Mouse (Mus musculus) limb, embryonic 13.5 days (tissue): Measurements from ENCODE around the gene Agrn. TPM values are rescaled to one million over a fixed set of nuclear protein-coding genes. Genes with fewer than 3 reads are reported as not detected.

Experiments
- ATAC-seq: fragments of 200-750 bp; cut with Nextera tagmentation; 2 replicates; pipeline ENCODE4 v1.8.0; 2017; ENCODE audit warnings: low read depth, moderate number of reproducible peaks, moderate TSS enrichment; ENCODE audit not compliant: low FRiP score
- H3K27ac ChIP-seq: fragments of 300-500 bp; sonication (generic); 2 replicates; pipeline ENCODE4 v1.5.1; 2015; ENCODE audit warnings: inconsistent platforms, mild to moderate bottlenecking, moderate library complexity
- H3K27me3 ChIP-seq: fragments of 300-500 bp; sonication (generic); 2 replicates; pipeline ENCODE4 v1.6.1; 2015; ENCODE audit warnings: mild to moderate bottlenecking, inconsistent platforms
- H3K36me3 ChIP-seq: fragments of 300-500 bp; sonication (generic); 2 replicates; pipeline ENCODE4 v1.6.1; 2015; ENCODE audit warnings: inconsistent platforms, mild to moderate bottlenecking, moderate library complexity
- H3K4me1 ChIP-seq: fragments of 300-500 bp; sonication (generic); 2 replicates; pipeline ENCODE4 v1.6.1; 2015; ENCODE audit warnings: inconsistent platforms
- H3K4me2 ChIP-seq: fragments of 300-500 bp; sonication (generic); replicated peaks from 2 replicates; pipeline ENCODE4 v1.6.1; 2015; ENCODE audit warnings: inconsistent platforms, mild to moderate bottlenecking, moderate library complexity
- H3K4me3 ChIP-seq: fragments of 300-500 bp; sonication (generic); 2 replicates; pipeline ENCODE4 v1.5.1; 2015; ENCODE audit warnings: moderate library complexity, mild to moderate bottlenecking, inconsistent platforms
- H3K9ac ChIP-seq: fragments of 300-500 bp; sonication (generic); 2 replicates; pipeline ENCODE4 v1.6.1; 2015; ENCODE audit warnings: mild to moderate bottlenecking, inconsistent platforms
- H3K9me3 ChIP-seq: fragments of 300-500 bp; sonication (generic); 2 replicates; pipeline ENCODE4 v1.6.1; 2016; ENCODE audit warnings: inconsistent platforms
- WGBS: fragments of 180-500 bp; shearing (Covaris S2); methylation state at CpG from one replicate; pipeline ENCODE4 v1.1.7; 2015; 5-methylcytosine and 5-hydroxymethylcytosine counted together
- polyA plus RNA-seq: library from polyadenylated mRNA; unstranded; fragments of >200 nt; fragmentation: Nextera tagmentation; extraction: Ambion mirVana; gene quantifications from 2 replicates; pipeline ENCODE4 v1.2.1, GENCODE M21; 2015

The Agrn gene
- 69.5 and 73.9 TPM in 2 replicates for polyA plus RNA-seq

GRCm38 (mm10) chr4:156197131-156197828 lies at the start of gene Agrn:
Gene Agrn (minus strand): TSS chr4:156197488.
- peak; percentile 84 for ATAC-seq
- peaks cover 46% of the 10 kb centered on the region for H3K4me1 ChIP-seq
- H3K4me2 ChIP-seq: peak within 1 kb of the TSS; percentile 85
- peak within 1 kb of the TSS; percentile 85 for H3K4me3 ChIP-seq
- WGBS: 0% methylated on average over 22 of the region's 88 CpGs
- H3K27ac ChIP-seq: peak within 1 kb of the TSS; percentile 89
- H3K36me3 ChIP-seq: peaks cover 30% of the 10 kb centered on the region
- H3K27me3 ChIP-seq: peaks cover 4% of the 10 kb centered on the region
- no peaks in the 10 kb centered on the region for H3K9me3 ChIP-seq
- H3K9ac ChIP-seq: peak within 1 kb of the TSS; percentile 92

- Histone ChIP-seq H3K36me3 (peaks cover 61% of the 10 kb centered on the region), H3K4me3 (peak overlapping the region; percentile 90), H3K27ac (no peak overlapping the region), H3K9me3 (no peaks in the 10 kb centered on the region), H3K27me3 (no peaks in the 10 kb centered on the region), H3K9ac (peak overlapping the region; percentile 77; the same call in 1 of the 2 replicates), H3K4me2 (peak overlapping the region; percentile 94), H3K4me1 (peaks cover 15% of the 10 kb centered on the region)
- ATAC-seq: no peak
- WGBS: 22% methylated on average over 57 of the region's 60 CpGs
These were observed 39.6 kb upstream of the Agrn start for GRCm38 (mm10) chr4:156236651-156237447.

DNA sequence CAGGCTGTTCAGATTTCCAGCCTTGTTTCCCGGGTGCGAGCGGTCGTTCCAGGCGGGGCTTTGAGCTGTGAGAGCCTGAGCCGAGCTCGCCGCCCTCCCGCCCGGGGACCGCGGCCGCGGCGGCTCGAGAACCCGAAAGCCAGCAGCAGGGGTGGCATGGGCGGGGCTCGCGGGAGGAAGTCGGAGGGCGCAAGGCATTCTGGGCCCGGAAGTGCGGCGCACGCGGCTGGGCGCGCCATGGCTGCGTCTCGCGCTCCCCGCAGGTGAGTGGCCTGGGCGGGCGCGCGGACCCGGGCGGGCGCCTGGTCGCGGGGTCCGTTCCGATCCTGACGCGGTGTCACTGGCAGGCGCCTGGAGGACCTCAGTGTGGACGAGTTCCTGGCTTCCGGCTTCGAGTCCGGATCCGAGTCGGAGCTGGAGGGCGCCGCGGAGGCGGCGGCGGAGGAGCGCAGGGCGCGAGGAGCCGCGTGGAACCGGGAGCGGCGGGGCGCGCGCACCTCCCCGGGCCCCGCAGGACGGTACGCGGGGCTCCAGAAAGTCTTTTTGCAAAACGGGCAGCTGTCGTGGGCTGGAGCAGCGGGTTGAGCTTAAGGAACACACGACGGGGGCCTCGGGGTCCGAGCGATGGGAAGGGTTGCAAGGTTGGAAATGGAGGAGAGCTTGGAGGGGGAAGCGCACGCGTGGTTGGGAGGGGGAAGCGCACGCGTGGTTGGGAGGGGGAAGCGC lies 38.7 kb upstream of the Agrn start, which contains the start of gene Noc2l:
Gene Noc2l, plus strand, starts transcription at position 203 of the 726 bp plus-strand sequence.
- under 1% methylated on average over 90 of the region's 90 CpGs for WGBS
- Histone ChIP-seq H3K9ac (peak within 1 kb of the TSS; percentile 85), H3K4me2 (peak within 1 kb of the TSS; percentile 94), H3K27me3 (no peaks in the 10 kb centered on the region), H3K4me1 (peaks cover 15% of the 10 kb centered on the region), H3K4me3 (peak within 1 kb of the TSS; percentile 90), H3K27ac (peak within 1 kb of the TSS; percentile 88), H3K9me3 (no peaks in the 10 kb centered on the region), H3K36me3 (peaks cover 61% of the 10 kb centered on the region)
- peak; percentile 92 for ATAC-seq

DNA sequence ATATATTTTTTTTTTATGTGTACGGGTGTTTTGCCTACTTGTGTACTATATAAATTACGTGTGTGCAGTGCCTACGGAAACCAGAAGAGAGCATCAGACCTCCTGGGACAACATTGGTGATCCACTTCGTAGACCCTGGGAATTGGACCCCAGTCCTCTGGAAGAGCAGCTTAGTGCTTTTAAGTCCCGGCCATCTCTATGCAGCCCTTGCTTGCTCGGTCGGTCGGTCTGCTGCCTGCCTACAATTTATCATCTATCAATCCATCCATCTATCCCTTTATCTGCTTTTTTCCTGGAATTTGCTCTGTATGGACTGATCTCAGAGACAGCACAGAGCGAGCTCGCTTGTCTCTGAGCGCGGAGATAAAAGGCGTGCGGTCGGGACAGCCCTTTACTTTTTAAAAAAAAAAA lies 38.1 kb upstream of the Agrn start:
- no peaks in the 10 kb centered on the region for H3K9me3 ChIP-seq
- H3K27me3 ChIP-seq: no peaks in the 10 kb centered on the region
- peak overlapping the region; percentile 90 for H3K4me3 ChIP-seq
- H3K36me3 ChIP-seq: peaks cover 61% of the 10 kb centered on the region
- H3K27ac ChIP-seq: peak overlapping the region; percentile 88; the same call in 1 of the 2 replicates
- under 1% methylated on average over 15 of the region's 15 CpGs for WGBS
- peaks cover 15% of the 10 kb centered on the region for H3K4me1 ChIP-seq
- peak; percentile 17; the same call in 1 of the 2 replicates for ATAC-seq
- H3K4me2 ChIP-seq: peak overlapping the region; percentile 94
- peak overlapping the region; percentile 60 for H3K9ac ChIP-seq

- Histone ChIP-seq H3K4me3 (peak within 1 kb of the TSS; percentile 90), H3K9ac (peak within 1 kb of the TSS; percentile 85), H3K36me3 (peaks cover 61% of the 10 kb centered on the region), H3K27me3 (no peaks in the 10 kb centered on the region), H3K27ac (peak within 1 kb of the TSS; percentile 88), H3K4me2 (peak within 1 kb of the TSS; percentile 94), H3K4me1 (peaks cover 15% of the 10 kb centered on the region), H3K9me3 (no peaks in the 10 kb centered on the region)
- under 1% methylated on average over 38 of the region's 48 CpGs for WGBS
- ATAC-seq: peak; percentile 28; the same call in 1 of the 2 replicates
These were observed 37.5 kb upstream of the Agrn start, which contains the start of gene Plekhn1 for GRCm38 (mm10) chr4:156234701-156235213. Gene Plekhn1 (minus strand): TSS chr4:156234857.

DNA sequence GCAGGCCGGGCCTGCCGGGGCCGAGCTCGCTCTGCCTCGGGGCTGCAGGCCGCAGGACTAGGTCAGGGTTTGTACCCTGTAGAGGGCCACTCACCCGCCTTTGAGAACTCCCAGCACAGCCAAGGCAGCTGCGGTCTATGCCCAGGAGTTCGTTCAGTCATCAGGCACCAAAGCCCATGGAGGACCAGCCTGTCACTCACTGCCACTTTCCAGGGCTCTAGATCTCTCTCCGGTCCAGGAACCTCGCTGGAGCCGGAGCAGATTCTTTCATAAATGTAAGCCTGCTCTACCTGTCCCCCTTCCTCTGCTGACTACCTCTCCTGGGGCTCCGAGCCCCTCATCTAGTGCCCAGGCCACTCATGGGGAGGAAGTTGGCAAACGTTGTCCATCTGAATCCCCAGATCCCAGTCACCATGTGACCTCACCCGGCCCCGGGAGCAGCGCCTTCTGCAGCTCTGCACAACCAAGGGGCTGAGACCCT lies 36.8 kb upstream of the Agrn start:
- peak overlapping the region; percentile 85 for H3K9ac ChIP-seq
- no peaks in the 10 kb centered on the region for H3K9me3 ChIP-seq
- peak overlapping the region; percentile 94 for H3K4me2 ChIP-seq
- peaks cover 61% of the 10 kb centered on the region for H3K36me3 ChIP-seq
- peak overlapping the region; percentile 55; the same call in 1 of the 2 replicates for H3K27ac ChIP-seq
- no peaks in the 10 kb centered on the region for H3K27me3 ChIP-seq
- H3K4me1 ChIP-seq: peaks cover 15% of the 10 kb centered on the region
- no peak for ATAC-seq
- peak overlapping the region; percentile 90 for H3K4me3 ChIP-seq
- 2% methylated on average over 17 of the region's 17 CpGs for WGBS

- Histone ChIP-seq H3K4me3 (peak overlapping the region; percentile 3; the same call in 1 of the 2 replicates), H3K9ac (peak overlapping the region; percentile 35; the same call in 1 of the 2 replicates), H3K27me3 (no peaks in the 10 kb centered on the region), H3K27ac (no peak overlapping the region), H3K9me3 (no peaks in the 10 kb centered on the region), H3K36me3 (peaks cover 50% of the 10 kb centered on the region), H3K4me2 (peak overlapping the region; percentile 42), H3K4me1 (peaks cover 17% of the 10 kb centered on the region)
- 24% methylated on average over 12 of the region's 12 CpGs for WGBS
- ATAC-seq: peak; percentile 26; the same call in 1 of the 2 replicates
These were observed 31.2 kb upstream of the Agrn start for GRCm38 (mm10) chr4:156228393-156229024.

GRCm38 (mm10) chr4:156227752-156228392 lies 30.6 kb upstream of the Agrn start:
- no peak for ATAC-seq
- H3K4me1 ChIP-seq: peaks cover 12% of the 10 kb centered on the region
- no peaks in the 10 kb centered on the region for H3K9me3 ChIP-seq
- peaks cover 44% of the 10 kb centered on the region for H3K36me3 ChIP-seq
- WGBS: 25% methylated on average over 18 of the region's 18 CpGs
- H3K4me2 ChIP-seq: peak overlapping the region; percentile 42
- peak overlapping the region; percentile 35; the same call in 1 of the 2 replicates for H3K9ac ChIP-seq
- no peaks in the 10 kb centered on the region for H3K27me3 ChIP-seq
- no peak overlapping the region for H3K27ac ChIP-seq
- H3K4me3 ChIP-seq: peak overlapping the region; percentile 3; the same call in 1 of the 2 replicates

DNA sequence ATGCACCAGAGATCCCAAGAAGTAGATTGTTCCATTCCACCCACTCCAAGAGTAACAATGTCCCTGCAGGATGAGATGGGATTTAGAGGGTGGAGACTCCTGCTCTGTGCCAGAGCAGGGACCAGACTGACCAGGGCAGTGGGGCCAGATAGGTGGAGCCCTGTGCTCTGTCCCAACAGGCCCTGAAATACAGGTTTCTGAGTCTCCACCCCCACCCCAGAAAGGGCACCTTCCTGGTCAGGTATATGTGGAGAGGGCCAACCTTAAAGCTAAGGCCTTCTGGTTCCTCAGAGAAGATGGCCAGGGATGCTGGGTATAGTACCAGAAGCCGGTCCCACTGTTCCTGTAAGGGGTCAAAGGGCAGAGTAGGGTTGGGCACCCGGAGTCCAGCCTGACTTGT lies 27.0 kb upstream of the Agrn start:
- 78% methylated on average over 2 of the region's 2 CpGs for WGBS
- H3K4me1 ChIP-seq: peaks cover 12% of the 10 kb centered on the region
- ATAC-seq: no peak
- no peak overlapping the region for H3K4me3 ChIP-seq
- H3K9ac ChIP-seq: no peak overlapping the region
- H3K27me3 ChIP-seq: no peaks in the 10 kb centered on the region
- H3K9me3 ChIP-seq: no peaks in the 10 kb centered on the region
- H3K27ac ChIP-seq: no peak overlapping the region
- H3K4me2 ChIP-seq: no peak overlapping the region
- peaks cover 18% of the 10 kb centered on the region for H3K36me3 ChIP-seq

DNA sequence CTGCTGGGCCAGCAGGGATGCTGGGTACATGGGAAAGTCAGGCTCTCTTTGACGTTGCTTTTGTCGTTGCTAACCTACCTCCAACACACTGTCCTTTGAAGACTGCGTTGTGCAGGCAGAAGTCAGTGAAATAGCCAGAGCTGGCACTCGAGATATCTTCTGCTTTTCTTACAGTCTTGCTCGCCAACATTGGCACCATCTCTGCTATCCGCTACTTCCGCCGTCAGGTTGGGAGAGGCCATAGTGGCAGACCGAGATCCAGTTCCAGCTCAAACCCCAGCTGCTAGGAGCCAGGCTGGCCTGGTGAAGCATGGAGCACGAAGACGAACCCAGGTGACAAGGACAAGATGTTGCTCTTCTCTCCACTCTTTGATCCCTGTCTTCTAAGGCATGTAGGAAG lies 22.6 kb upstream of the Agrn start:
- Histone ChIP-seq H3K36me3 (peaks cover 11% of the 10 kb centered on the region), H3K4me3 (no peak overlapping the region), H3K4me2 (no peak overlapping the region), H3K9ac (no peak overlapping the region), H3K27ac (no peak overlapping the region), H3K27me3 (no peaks in the 10 kb centered on the region), H3K9me3 (no peaks in the 10 kb centered on the region), H3K4me1 (no peaks in the 10 kb centered on the region)
- no peak for ATAC-seq
- 88% methylated on average over 11 of the region's 11 CpGs for WGBS
